Mouse (Mus musculus): Measurements from ENCODE around the gene Supt6.

DNA sequence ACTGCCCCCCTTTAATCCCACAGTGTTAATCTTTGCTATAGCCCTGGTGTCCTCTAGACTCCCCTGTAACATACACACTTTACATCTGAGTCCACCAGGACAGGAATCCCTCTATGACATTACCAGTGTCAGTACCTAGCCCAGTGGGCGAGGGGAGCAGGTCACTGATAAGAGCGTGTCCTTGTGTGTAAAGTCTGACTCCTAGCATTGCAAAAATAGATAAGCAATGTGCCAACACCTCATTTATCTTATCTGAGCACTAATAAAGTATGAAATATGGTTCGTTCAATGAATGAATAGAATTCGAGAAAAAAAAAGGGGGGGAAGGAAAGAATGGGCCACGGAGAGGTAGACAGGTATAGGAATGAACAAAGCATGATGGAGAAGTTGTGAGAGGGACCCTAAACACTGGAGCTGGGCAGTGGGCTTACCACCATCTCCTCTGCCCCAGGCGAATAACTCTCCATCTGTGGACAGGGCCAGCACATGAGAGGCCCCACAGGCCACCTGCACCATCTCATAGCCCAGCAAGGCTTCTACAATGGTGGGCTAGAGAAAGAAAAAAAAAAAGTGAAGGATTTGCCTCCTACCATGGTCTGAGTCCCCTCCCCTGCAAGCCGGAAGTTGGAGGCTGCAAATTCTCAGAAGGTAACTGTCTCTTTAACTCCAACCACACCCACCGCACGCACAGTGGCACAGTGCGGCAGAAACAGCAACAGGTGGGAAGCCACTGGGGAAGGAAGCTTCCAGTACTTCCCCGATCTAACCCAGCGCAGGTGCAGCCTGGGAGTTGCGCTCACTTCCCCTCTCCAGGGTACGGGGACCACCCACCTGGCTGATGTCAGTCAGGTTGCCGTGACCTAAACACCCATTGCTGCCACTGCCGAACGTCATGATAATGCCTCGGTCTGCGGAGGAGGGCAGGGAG, 77.0 kb downstream of the Supt6 start:
- no peak for TF ChIP-seq POLR2A (IDR thresholded peaks at IDR 0.05; ENCODE audit: extremely low read depth, insufficient read depth, low read length)
- no peak for TF ChIP-seq CTCF (IDR thresholded peaks at IDR 0.05; ENCODE audit: low read depth, low read length)

All from liver, adult 2 months (tissue).